Mouse (Mus musculus): ENCODE measurements around the gene Rbm17.

- TF ChIP-seq CTCF (conservative IDR thresholded peaks at IDR 0.05; ENCODE audit: low read length), result no peak
- no peak for TF ChIP-seq POU5F1 (IDR thresholded peaks at IDR 0.05; ENCODE audit: borderline replicate concordance, low read length)
Measured at GRCm38 (mm10) chr2:11635471-11636137, 31.7 kb upstream of the Rbm17 start.

Measured in E14TG2a.4 (cell line).